Mouse (Mus musculus) megakaryocyte, adult 5-6 weeks (primary cell): ENCODE data around the gene Meox1. TPM values are rescaled to one million over a fixed set of nuclear protein-coding genes. Genes with fewer than 3 reads are reported as not detected.

Experiments
- ATAC-seq: 2 replicates; pipeline ENCODE4 v1.8.0; 2016; ENCODE audit warnings: mild to moderate bottlenecking, inconsistent platforms; ENCODE audit not compliant: poor library complexity, severe bottlenecking
- total RNA-seq, 2 experiments: library from RNA; stranded (forward) in 1 of 2; stranded (reverse) in 1 of 2; fragments of 153-499, 151-499 nt in 1 of 2; fragments of 221-1000, 200-1000 nt in 1 of 2; gene quantifications; 2 replicates each; pipeline versions ENCODE4 v1.2.3 to v1.2.4; 2015 to 2017

Gene Meox1
- total RNA-seq (2015) (not detected in 2 replicates), total RNA-seq (2017) (0.15 TPM in 1 of 2 replicates, not detected in the other)

GRCm38 (mm10) chr11:101894204-101894603 is at the start of gene Meox1:
Gene Meox1 (minus strand): TSS chr11:101894374.
- ATAC-seq, result no peak

DNA sequence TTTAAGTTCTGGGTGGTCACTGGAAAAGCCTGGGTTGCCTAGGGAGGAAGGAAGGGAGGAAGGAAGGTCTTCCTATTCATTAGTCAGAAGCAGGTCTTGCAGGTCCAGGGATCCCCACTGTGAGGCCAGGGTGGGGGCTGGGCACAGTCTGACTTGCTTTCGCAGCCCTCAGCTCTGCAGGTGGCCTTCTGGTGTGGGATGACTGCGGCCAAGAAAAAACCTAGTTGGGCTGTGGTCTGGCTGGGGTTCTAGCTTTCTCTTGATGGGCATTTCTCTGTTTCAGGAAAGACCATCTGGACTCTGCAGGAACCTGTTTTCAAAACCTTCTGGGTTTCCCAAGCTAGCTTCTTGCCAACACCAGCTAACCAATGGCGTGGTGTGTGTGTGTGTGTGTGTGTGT is 48.9 kb upstream of the Meox1 start:
- ATAC-seq, result no peak

DNA sequence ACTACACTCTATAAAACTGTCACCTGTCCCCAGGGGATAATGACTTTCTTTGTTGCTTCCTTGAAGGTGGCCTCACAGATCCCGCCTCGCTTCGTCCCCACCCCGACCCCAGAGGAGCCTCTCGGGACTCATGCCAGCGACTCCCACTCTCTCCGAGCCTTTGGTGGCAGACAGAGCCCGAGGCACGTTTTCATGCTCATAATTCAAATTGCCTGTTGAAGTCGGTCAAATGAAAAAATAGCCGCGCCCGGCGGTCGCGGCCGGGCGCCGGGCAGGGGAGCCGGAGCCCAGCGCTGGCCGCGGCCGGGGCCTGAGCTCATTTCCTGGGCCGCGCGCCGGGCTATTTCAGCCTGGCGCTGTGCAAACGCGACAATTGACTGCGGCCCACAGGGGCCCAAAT is 42.9 kb upstream of the Meox1 start:
- ATAC-seq, result no peak

- no peak for ATAC-seq
Observed at GRCm38 (mm10) chr11:101936421-101936820, 42.2 kb upstream of the Meox1 start.

GRCm38 (mm10) chr11:101935743-101936142 is 41.6 kb upstream of the Meox1 start:
- no peak for ATAC-seq

GRCm38 (mm10) chr11:101931978-101932377 is 37.8 kb upstream of the Meox1 start:
- ATAC-seq, result no peak

DNA sequence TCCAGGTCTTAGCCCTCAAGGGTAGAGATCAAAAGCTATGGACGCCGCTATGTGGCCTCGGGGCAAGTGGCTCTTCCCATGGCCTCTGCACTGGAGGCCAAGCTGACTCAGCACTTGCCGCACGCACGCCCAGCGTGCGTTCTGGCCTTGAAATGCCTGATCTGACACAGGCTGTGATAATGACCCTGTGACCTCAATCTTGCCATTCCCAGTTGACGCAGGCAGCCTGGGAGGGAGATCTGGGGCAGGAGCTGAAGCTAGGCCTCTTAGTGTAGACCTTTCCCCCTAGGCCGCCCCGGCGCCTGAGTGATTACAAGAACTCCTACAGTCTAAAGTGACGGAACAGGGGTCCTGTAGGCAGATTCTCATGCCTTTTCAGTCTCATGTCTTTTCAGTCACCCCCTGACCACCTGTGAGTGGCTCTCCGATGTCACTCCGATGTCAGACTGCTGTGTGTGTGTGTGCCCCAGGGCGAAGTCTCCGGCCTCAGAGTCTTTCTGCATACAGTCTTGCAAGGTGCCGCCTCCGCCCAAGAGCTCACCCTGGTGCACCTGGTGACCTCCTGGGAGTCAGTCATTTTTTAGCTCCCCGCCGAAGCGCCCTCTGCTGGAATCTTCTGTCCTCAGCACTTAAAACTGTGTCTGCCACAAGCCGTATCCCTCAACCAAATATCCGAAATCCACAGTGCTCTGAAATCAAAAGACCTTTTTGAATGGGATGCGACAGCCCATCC is 34.0 kb upstream of the Meox1 start:
- ATAC-seq, result no peak

DNA sequence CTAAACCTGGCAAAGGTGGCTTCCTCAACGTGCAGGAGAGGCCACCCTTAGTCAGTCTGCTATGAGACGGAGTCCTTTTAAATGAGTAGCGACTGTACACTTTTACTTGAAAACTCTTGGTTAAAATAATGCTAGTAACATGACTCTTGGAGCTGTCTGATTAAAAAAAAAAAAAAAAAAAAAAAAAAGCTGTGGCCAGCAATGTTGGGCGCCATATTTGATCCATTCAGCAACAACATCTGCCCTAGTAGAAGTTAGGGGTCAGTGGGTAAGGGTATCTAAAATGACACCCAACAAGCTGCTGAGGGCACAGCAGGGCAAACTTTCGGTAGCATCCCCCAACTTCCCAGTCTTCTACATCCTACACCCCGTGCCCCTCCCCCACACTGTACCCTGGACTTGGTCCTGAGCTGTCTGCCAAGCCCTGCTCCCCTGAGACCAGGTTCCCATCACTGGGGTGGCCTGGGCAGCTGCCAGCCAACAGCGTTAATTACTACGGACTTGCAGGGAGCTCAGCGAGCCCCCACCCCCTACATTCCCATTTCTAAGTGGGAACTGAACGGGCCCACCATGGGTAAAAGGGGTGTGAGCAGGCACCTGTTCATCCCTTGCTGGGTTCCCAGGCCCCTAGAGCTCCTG is 32.9 kb upstream of the Meox1 start:
- ATAC-seq, result no peak

- no peak for ATAC-seq
Observed at GRCm38 (mm10) chr11:101925636-101926035, 31.5 kb upstream of the Meox1 start.

- ATAC-seq, result no peak
Observed at GRCm38 (mm10) chr11:101924441-101924976, 30.3 kb upstream of the Meox1 start.

DNA sequence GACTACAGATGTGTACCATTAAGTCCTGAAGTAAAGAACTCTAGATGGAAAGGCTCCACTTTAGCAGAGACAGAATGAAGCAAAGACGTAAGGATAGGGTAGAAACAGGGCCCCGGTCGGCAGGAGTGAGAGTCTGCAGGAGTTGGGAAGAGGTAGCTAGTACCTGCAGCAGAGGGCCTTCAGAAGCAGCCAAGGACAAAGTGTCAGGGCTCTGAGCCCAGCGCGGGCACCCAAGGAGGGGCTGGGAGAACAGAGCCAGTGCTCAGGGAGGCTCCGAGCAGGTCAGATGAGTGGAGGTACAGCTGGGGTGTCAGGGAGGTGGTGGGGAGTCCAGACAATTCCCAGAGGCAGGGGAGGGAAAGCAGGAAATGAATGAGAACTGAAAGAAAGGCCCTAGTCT is 29.8 kb upstream of the Meox1 start:
- no peak for ATAC-seq

DNA sequence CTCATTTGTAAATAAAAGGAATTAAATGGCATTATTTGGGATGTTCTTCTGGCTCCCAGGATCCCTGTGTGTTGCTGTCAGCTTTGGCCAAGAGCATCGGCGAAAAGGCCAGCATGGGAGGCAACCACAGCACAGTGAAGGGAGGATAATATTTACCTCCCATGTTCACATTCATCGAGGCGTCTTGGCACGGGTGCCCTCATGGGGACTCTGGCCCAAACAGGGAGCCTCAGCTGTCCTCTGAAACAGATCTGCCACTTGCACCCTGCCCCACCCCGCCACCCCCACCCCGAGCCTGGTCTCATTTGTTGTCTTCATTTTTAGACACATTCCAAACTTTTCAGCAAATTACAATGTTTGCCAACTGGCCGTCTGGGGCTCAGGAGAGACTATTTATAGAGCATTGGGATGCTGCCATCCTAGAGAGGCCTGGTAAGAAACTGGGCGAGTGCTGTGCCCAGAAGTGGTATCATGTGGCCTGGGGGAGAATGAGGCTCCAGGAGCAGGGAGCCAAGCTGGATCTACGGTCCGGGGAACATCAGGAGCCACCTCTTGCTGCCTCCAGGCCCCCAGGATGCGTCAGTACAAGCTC is 27.3 kb upstream of the Meox1 start:
- no peak for ATAC-seq

GRCm38 (mm10) chr11:101919660-101920059 is 25.5 kb upstream of the Meox1 start:
- peak; percentile 66 for ATAC-seq

- no peak for ATAC-seq
Observed at GRCm38 (mm10) chr11:101918609-101919008, 24.4 kb upstream of the Meox1 start.

- ATAC-seq, result no peak
Observed at GRCm38 (mm10) chr11:101916772-101917171, 22.6 kb upstream of the Meox1 start.

DNA sequence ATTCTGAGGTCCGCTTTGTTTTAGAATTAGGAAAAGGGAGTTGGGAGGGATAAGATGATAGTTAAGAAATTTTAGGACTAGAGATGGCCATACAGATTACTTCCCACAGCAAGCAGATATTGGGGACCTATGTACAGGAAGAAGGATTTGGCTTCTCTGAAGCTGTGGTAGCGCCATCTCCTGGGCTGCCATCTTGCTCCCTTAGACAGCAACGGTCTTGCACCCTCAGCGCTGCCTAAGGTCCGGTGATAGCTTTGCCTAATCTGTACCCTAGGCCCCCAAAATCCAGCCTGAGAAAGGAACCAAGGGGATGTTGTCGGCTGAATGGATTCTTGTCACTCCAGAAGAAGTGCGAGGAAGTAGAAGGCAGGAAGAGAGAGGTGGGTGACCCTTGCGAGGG is 19.4 kb upstream of the Meox1 start:
- no peak for ATAC-seq

DNA sequence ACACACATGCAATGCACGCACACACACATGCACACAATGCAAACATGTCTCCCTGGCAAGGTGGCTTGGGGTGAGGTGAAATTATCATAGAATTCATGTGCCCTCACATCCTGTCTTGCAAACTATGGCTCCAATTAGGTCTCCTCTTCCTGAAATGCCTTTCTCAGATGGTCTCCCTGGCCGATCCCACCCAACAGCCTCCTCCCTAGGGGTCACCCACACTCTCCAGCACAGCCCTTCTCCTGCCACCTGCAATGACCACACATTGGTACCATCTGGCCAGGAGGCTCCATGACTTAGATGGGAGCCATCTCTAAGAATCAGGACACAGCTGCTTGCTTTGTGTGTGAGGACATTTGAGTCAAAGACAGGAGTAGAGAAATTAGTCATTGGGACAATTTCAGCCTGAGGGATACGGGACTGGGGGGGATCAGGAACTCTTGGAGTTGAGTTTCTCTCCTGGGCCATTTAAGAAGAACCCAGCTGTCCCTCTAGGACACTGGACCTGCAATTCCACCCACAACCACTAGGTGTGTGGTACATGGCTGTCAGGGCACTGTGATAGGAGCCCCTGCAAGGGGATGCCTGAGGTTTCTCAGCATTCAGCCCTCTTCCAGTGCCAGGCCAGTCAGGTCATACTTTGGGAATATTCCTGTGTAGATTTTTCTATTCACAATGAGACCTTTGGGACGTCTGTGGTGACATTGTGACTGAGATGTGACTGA is 17.8 kb upstream of the Meox1 start:
- 0 out of 2 replicates have a peak, but pooled peaks have one; percentile 40 for ATAC-seq

DNA sequence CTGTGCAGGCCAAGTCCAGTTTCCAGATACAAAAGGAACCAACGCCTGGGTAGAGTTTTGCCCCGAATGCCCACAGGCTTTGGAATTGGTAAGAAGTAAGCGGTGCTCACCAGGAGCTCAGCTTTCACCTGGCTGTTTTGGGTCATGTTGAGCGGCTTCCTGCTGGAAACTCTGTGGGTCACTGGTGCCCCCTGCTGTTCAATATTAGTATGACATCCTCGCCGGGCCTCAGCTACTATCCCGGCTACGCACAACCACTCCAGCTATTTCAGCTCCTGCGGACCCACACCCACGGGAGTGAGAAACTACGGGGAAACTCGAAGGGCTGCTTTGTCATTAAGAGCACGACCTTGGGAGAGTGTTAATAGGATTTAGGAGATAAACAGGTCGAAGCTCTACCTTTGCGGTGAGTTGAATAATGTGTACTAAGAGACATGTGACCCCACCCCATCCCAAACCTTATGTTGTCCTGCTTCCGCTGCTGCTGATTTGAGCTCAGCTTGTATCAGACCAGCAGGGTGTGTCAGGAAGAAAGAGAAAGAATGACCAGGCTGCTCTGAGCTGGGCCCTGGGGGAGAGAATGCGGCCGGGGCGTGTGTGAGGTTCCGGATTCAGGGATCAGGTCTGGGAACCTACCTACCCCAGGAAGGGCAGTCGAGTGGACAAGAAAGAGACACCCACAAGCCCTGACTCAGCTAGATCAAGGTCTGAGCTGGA is 16.2 kb upstream of the Meox1 start:
- peak; percentile 77 for ATAC-seq

DNA sequence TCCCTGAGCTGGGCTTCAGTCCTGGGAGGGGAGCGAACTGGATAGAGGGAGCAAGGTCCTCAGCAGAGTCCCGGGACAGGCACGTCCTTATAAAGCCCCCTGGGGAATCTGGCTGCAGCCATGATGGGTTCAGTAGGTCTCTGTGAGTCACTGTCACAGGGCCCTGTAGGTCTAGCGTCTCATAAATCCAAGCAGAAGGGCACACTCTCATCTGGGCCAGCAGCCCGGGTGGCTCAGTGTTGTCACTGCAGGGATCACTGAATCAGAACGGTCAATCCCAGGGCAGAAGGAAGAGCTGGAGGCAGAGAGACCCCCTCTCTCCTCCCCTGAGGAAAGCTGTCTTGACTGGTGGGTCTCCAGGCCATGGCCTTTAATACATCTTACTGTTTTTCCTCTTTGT is 14.6 kb upstream of the Meox1 start:
- ATAC-seq, result no peak

DNA sequence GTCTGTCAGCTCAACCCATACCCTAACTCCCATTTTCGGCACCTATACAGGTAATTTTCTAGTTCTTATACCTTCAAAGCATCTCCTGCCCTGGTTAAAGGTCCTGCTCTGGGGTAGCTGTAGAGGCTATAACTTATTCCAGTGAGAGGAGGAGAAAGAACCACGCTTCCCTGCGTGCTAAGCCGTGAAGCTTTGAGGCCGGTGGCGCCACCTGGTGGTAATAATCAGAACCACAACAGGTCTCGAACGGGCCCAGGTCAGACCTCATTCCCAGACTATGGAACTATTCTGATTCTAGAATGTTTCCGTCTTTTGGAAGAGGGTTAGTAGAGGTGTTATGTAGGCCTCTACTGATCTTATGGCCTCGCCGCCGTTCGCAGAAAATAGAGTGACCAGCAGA is 10.9 kb upstream of the Meox1 start:
- peak; percentile 59; the same call in 1 of the 2 replicates for ATAC-seq
